Mouse (Mus musculus) heart, embryonic 16.5 days (tissue): Measurements from ENCODE around the gene Ubxn6. TPM values are rescaled to one million over a fixed set of nuclear protein-coding genes. Genes with fewer than 3 reads are reported as not detected.
A peak's percentile ranks its signal among the peaks of the same experiment; 100 is the strongest.

ENCODE experiments used
- ATAC-seq: fragments of 200-750 bp; cut with Nextera tagmentation; replicated peaks from 2 replicates; pipeline ENCODE4 v1.8.0; 2017; ENCODE audit warnings: moderate number of reproducible peaks; ENCODE audit not compliant: insufficient read depth, low FRiP score; ENCODE audit errors: extremely low read depth
- H3K27ac ChIP-seq: fragments of 300-500 bp; sonication (generic); 2 replicates; pipeline ENCODE4 v1.5.1; 2014; ENCODE audit warnings: mild to moderate bottlenecking, low read length, control low read depth, moderate library complexity
- H3K27me3 ChIP-seq: fragments of 300-500 bp; sonication (generic); 2 replicates; pipeline ENCODE4 v1.6.1; 2014; ENCODE audit warnings: low read length, mixed read lengths; ENCODE audit not compliant: control insufficient read depth, insufficient read depth
- H3K36me3 ChIP-seq: fragments of 300-500 bp; sonication (generic); 2 replicates; pipeline ENCODE4 v1.6.1; 2014; ENCODE audit not compliant: control insufficient read depth, insufficient read depth
- H3K4me1 ChIP-seq: fragments of 300-500 bp; sonication (generic); 2 replicates; pipeline ENCODE4 v1.6.1; 2014; ENCODE audit warnings: low read length, mixed read lengths; ENCODE audit not compliant: control insufficient read depth, insufficient read depth
- H3K4me2 ChIP-seq: fragments of 300-500 bp; sonication (generic); 2 replicates; pipeline ENCODE4 v1.6.1; 2014; ENCODE audit warnings: low read depth, mild to moderate bottlenecking, control low read depth, low read length
- H3K4me3 ChIP-seq: fragments of 300-500 bp; sonication (generic); 2 replicates; pipeline ENCODE4 v1.5.1; 2014; ENCODE audit warnings: mild to moderate bottlenecking, control low read depth, low read length
- H3K9ac ChIP-seq: fragments of 300-500 bp; sonication (generic); 2 replicates; pipeline ENCODE4 v1.6.1; 2014; ENCODE audit warnings: low read length, control low read depth
- H3K9me3 ChIP-seq: fragments of 300-500 bp; sonication (generic); replicated peaks from 2 replicates; pipeline ENCODE4 v1.6.1; 2016; ENCODE audit warnings: low read length; ENCODE audit not compliant: control insufficient read depth
- WGBS: fragments of 180-500 bp; shearing (Covaris S2); extraction: QIAGEN DNeasy Blood & Tissue Kit; methylation state at CpG from one replicate; pipeline ENCODE4 v1.1.7; 2014; 5-methylcytosine and 5-hydroxymethylcytosine counted together
- polyA plus RNA-seq: library from polyadenylated mRNA; unstranded; fragments of >200 nt; fragmentation: Nextera tagmentation; extraction: Ambion mirVana; gene quantifications from 2 replicates; pipeline ENCODE4 v1.2.1, GENCODE M21; 2015

The Ubxn6 gene
- polyA plus RNA-seq, 1 experiment from 2014 or later: 46.2 TPM

DNA sequence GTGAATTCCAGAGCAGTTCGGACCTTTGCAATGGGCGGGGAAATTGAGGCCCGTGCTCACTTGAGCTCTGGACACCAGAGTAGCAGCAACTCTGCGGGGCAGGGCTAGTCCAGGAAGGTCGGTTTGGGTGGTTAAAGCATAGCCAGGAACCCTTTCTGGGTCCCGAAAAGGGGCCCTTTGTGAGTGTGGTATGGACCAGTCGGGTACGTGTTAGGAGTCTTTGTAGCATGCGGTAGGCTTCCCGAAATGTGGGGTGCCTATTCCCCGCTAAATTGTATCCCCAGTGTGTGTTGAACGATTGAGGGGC lies 34.0 kb downstream of the Ubxn6 start:
- Histone ChIP-seq H3K9ac (peak overlapping the region; percentile 84), H3K4me1 (peaks cover 11% of the 10 kb centered on the region), H3K36me3 (no peaks in the 10 kb centered on the region), H3K27ac (no peak overlapping the region), H3K27me3 (no peaks in the 10 kb centered on the region), H3K4me3 (peak overlapping the region; percentile 77), H3K9me3 (no peaks in the 10 kb centered on the region), H3K4me2 (peak overlapping the region; percentile 95)
- no peak for ATAC-seq
- 2% methylated on average over 12 of the region's 12 CpGs for WGBS

GRCm38 (mm10) chr17:56040030-56040856 lies 34.6 kb downstream of the Ubxn6 start, which contains the start of gene Chaf1a:
Gene Chaf1a (plus strand): TSS chr17:56040439.
- Histone ChIP-seq H3K27ac (peak within 1 kb of the TSS; percentile 73), H3K9ac (peak within 1 kb of the TSS; percentile 84), H3K4me2 (peak within 1 kb of the TSS; percentile 95), H3K4me1 (peaks cover 17% of the 10 kb centered on the region), H3K27me3 (no peaks in the 10 kb centered on the region), H3K4me3 (peak within 1 kb of the TSS; percentile 77), H3K36me3 (no peaks in the 10 kb centered on the region), H3K9me3 (no peaks in the 10 kb centered on the region)
- peak; percentile 80 for ATAC-seq
- WGBS: under 1% methylated on average over 63 of the region's 68 CpGs

GRCm38 (mm10) chr17:56039345-56039744 lies 35.5 kb downstream of the Ubxn6 start:
- Histone ChIP-seq H3K4me1 (peaks cover 25% of the 10 kb centered on the region), H3K27ac (no peak overlapping the region), H3K36me3 (no peaks in the 10 kb centered on the region), H3K9me3 (no peaks in the 10 kb centered on the region), H3K9ac (no peak overlapping the region), H3K27me3 (no peaks in the 10 kb centered on the region), H3K4me2 (peak overlapping the region; percentile 95), H3K4me3 (peak overlapping the region; percentile 77)
- WGBS: 69% methylated on average over 4 of the region's 4 CpGs
- no peak for ATAC-seq

DNA sequence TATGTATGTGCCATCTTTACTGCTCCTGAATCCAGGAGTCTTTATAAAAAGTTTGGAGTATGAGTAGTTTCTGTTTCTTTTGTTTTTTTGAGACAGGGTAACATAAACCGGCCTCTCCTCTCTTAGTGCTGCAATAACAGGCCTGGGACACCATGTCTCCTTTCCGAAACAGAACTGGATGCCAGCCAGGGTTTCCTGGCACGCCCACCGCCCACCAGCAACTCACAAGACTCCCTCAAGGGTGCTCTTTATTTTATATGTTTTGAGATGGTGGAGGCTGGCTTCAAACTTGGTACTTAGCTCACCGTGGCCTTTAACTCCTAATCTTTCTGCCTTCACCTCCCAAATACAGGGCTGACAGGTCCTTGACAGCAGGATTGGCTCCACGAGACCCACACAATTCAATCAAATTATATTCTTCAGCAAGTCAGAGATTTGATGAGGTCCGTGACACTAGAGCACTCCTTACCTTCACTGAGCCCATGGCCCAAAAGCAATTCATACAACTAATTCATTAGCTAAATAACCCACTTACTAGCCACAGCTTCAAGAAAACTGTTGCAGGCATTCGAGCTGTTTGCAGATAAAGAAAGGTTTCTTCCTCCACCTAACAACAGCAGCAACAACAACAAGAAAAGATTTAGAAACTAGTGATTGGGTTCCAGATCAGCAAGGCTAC lies 36.1 kb downstream of the Ubxn6 start:
- 0 out of 2 replicates have a peak overlapping the region, but pooled peaks have one; percentile 7 for H3K9ac ChIP-seq
- H3K4me3 ChIP-seq: no peak overlapping the region
- H3K36me3 ChIP-seq: no peaks in the 10 kb centered on the region
- 78% methylated on average over 8 of the region's 8 CpGs for WGBS
- no peaks in the 10 kb centered on the region for H3K9me3 ChIP-seq
- no peak for ATAC-seq
- no peak overlapping the region for H3K27ac ChIP-seq
- H3K4me1 ChIP-seq: peaks cover 28% of the 10 kb centered on the region
- no peak overlapping the region for H3K4me2 ChIP-seq
- H3K27me3 ChIP-seq: no peaks in the 10 kb centered on the region

DNA sequence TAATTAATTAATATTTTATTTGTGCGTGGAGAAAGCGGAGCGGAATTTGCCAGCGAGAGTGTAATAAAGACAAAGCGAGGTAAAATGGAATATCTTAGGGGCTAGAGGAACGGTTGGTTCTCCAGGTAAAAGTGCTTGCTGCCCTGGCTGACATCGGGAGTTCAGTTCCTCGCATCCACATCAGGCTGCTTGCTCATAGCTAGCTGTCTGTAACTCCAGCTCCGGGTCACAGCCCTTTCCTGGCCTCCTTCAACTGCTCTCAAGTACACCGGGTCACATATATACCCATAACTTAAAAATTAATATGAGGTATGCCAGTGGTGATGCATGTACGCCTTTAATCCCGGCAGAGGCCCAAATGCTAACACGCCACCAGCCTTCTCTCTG lies 37.9 kb downstream of the Ubxn6 start:
- H3K9me3 ChIP-seq: no peaks in the 10 kb centered on the region
- no peaks in the 10 kb centered on the region for H3K27me3 ChIP-seq
- H3K4me1 ChIP-seq: peaks cover 37% of the 10 kb centered on the region
- peak overlapping the region; percentile 62 for H3K4me2 ChIP-seq
- peak overlapping the region; percentile 64 for H3K9ac ChIP-seq
- H3K36me3 ChIP-seq: no peaks in the 10 kb centered on the region; the same call in 1 of the 2 replicates
- peak overlapping the region; percentile 42 for H3K4me3 ChIP-seq
- 35% methylated on average over 13 of the region's 13 CpGs for WGBS
- no peak for ATAC-seq
- H3K27ac ChIP-seq: 0 out of 2 replicates have a peak overlapping the region, but pooled peaks have one; percentile 17

GRCm38 (mm10) chr17:56036176-56036900 lies 38.5 kb downstream of the Ubxn6 start, which contains the start of gene Sh3gl1:
Gene Sh3gl1 (minus strand): TSS chr17:56036635.
- ATAC-seq: peak; percentile 91

GRCm38 (mm10) chr17:56035216-56035615 lies 39.6 kb downstream of the Ubxn6 start:
- Histone ChIP-seq H3K4me1 (peaks cover 35% of the 10 kb centered on the region), H3K4me2 (peak overlapping the region; percentile 79), H3K27me3 (no peaks in the 10 kb centered on the region), H3K27ac (no peak overlapping the region), H3K4me3 (peak overlapping the region; percentile 96), H3K36me3 (no peaks in the 10 kb centered on the region; the same call in 1 of the 2 replicates), H3K9ac (peak overlapping the region; percentile 99), H3K9me3 (no peaks in the 10 kb centered on the region)
- ATAC-seq: no peak
- 69% methylated on average over 4 of the region's 4 CpGs for WGBS

More at GRCm38 (mm10) chr17:56036176-56036900, 38.5 kb downstream of the Ubxn6 start, which contains the start of gene Sh3gl1:
- H3K27me3 ChIP-seq: no peaks in the 10 kb centered on the region
- WGBS: under 1% methylated on average over 74 of the region's 74 CpGs
- peak within 1 kb of the TSS; percentile 79 for H3K4me2 ChIP-seq
- no peaks in the 10 kb centered on the region; the same call in 1 of the 2 replicates for H3K36me3 ChIP-seq
- peak within 1 kb of the TSS; percentile 99 for H3K9ac ChIP-seq
- H3K27ac ChIP-seq: peak within 1 kb of the TSS; percentile 94
- H3K4me3 ChIP-seq: peak within 1 kb of the TSS; percentile 96
- no peaks in the 10 kb centered on the region for H3K9me3 ChIP-seq
- H3K4me1 ChIP-seq: peaks cover 33% of the 10 kb centered on the region

GRCm38 (mm10) chr17:56034726-56035100 lies 40.1 kb downstream of the Ubxn6 start:
- Histone ChIP-seq H3K4me1 (peaks cover 35% of the 10 kb centered on the region), H3K27ac (no peak overlapping the region), H3K4me3 (no peak overlapping the region; the same call in 1 of the 2 replicates), H3K27me3 (no peaks in the 10 kb centered on the region), H3K9me3 (no peaks in the 10 kb centered on the region), H3K9ac (peak overlapping the region; percentile 38; the same call in 1 of the 2 replicates), H3K4me2 (peak overlapping the region; percentile 79), H3K36me3 (no peaks in the 10 kb centered on the region; the same call in 1 of the 2 replicates)
- 84% methylated on average over 6 of the region's 6 CpGs for WGBS
- ATAC-seq: no peak
